Mouse (Mus musculus): ENCODE measurements at regions not wholly inside any gene's neighbourhood (a gene's known extent, or its start where the extent isn't known, plus 50 kb on each side); places are given as distances from the start of the nearest gene placed in this dataset.
"Not testable (repeated sequence)": the region's sequence is repeated elsewhere in the genome, so short reads cannot be mapped to it uniquely, and the experiment has no call there.

- ATAC-seq (ENCODE audit: low TSS enrichment): no peak; the same call in 1 of the 2 replicates
These were observed 66.4 kb downstream of the Xrcc2 start for GRCm38 (mm10) chr5:25639187-25639586.

- ATAC-seq (ENCODE audit: low TSS enrichment): no peak
These were observed 67.5 kb downstream of the Xrcc2 start for GRCm38 (mm10) chr5:25638097-25638496.

DNA sequence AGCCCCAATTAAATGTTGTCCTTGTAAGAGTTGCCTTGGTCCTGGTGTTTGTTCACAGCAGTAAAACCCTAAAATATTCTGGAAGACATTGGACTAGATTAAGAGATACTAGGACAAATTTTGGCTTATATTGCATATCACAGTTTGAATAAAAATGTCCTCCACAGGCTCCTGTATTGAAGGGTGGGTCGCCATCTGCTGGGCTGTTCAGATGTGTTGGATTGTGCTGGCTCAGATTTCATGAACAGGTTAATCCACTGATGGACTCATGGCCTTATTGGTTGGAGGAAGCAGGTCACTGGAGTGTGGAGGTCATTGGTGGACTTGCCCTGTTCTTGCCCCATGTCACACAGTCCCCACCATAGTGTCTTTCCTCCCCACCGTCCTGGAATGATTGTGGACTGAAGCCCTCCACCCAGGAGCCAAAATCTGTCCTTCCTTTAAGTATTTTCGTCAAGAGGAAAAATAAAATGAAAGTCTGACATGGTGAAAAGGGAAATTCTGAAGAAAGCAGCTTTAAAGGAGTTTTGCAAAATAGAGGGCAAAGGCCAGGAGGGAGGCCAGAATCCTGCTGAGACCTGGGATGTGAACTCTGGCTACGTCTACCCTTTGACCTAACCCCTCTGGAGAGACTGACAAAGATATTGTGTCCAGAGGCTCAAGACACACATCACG is 72.6 kb downstream of the Xrcc2 start:
- ATAC-seq (ENCODE audit: low TSS enrichment): no peak

DNA sequence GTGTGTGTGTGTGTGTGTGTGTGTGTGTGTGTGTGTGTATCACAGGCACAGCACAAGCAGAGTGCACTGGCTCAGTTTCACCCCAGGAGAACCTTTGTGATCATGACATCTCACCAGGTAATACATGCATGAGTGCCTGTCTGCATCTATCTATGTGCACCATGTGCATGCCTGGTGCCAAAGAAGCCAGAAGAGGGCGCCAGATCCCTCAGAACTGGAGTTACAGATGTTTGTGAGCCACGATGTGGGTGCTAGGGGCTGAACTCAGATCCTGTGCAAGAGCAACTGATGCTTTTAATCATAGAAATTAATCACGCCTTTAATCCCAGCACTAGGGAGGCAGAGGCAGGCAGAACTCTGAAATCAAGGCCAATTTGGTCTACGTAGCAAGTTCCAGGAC is 75.9 kb downstream of the Xrcc2 start:
- ATAC-seq (ENCODE audit: low TSS enrichment): no peak

- ATAC-seq (ENCODE audit: low TSS enrichment): no peak
These were observed 77.1 kb downstream of the Xrcc2 start for GRCm38 (mm10) chr5:25628504-25628903.

- ATAC-seq (ENCODE audit: low TSS enrichment): no peak
These were observed 78.5 kb downstream of the Xrcc2 start for GRCm38 (mm10) chr5:25627086-25627485.

DNA sequence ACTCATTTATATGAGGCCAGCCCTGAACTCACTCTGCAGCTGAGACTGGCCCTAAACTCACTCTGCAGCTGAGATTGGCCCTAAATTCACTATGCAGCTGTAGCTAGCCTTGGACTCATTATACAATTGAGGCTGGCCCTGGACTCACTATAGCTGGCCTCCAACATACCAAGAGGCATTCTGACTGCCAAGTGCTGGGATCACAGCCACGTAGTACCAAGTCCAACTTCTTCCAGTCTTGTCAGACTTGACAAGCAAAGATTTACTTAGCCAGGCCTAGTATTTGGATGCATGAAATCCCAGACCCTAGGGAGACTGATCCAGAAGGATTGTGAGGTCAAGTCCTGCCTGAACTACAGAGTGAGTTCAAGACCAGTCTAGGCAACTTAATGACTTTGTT is 81.6 kb downstream of the Xrcc2 start:
- no peak for ATAC-seq (ENCODE audit: low TSS enrichment)

- ATAC-seq (ENCODE audit: low TSS enrichment): no peak
These were observed 85.8 kb downstream of the Xrcc2 start for GRCm38 (mm10) chr5:25619872-25620271.

DNA sequence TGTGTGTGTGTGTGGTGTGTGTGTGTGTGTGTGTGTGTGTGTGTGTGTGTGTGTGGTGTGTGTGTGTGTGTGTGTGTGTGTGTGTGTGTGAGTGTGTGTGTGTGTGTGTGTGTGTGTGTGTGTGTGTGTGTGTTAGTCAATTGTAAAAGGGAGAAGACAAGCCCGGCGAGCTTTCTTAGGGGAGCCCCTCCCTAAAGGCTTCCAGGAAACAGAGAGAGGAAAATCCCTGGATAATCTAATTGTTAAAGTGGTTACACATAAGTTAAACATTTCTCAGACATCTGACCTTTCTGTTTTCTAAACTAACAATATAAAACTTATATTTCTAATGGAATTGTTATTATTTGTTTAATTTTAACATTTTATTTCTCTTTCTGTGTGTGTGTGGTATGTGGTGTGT is 86.3 kb downstream of the Xrcc2 start:
- not testable (repeated sequence) for ATAC-seq (ENCODE audit: low TSS enrichment)

- no peak for ATAC-seq (ENCODE audit: low TSS enrichment)
These were observed 91.0 kb downstream of the Xrcc2 start for GRCm38 (mm10) chr5:25614659-25615061.

GRCm38 (mm10) chr5:25613844-25614658 is 91.6 kb downstream of the Xrcc2 start:
- ATAC-seq (ENCODE audit: low TSS enrichment): peak; percentile 64

- ATAC-seq (ENCODE audit: low TSS enrichment): 0 out of 2 replicates have a peak, but pooled peaks have one; percentile 41
These were observed 93.5 kb downstream of the Xrcc2 start for GRCm38 (mm10) chr5:25612036-25612705.

GRCm38 (mm10) chr5:25609911-25610310 is 94.0 kb downstream of the Cct8l1 start:
- ATAC-seq (ENCODE audit: low TSS enrichment): peak; percentile 95

- ATAC-seq (ENCODE audit: low TSS enrichment): no peak
These were observed 86.3 kb downstream of the Cct8l1 start for GRCm38 (mm10) chr5:25602123-25602522.

DNA sequence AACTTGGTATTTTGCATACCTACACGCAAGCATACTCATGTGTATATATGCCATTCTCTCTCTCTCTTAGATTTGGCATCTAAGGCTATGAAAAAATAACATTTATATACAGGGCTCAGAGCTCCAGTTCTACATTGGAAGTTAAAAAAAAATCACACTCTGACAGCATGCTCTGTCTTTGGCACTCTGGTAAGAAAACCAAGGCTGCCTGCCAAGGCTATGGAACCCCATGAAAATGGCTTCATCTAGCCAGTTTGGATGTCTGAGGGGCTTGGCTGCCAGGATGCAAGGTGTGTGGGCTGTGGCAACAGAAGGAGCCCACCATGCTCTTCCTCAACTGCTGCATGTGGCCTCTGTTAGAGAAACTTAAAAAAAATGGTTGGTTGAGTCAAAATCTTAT is 83.5 kb downstream of the Cct8l1 start:
- peak; percentile 64 for ATAC-seq (ENCODE audit: low TSS enrichment)

- no peak for ATAC-seq (ENCODE audit: low TSS enrichment)
These were observed 81.9 kb downstream of the Cct8l1 start for GRCm38 (mm10) chr5:25597786-25598185.

DNA sequence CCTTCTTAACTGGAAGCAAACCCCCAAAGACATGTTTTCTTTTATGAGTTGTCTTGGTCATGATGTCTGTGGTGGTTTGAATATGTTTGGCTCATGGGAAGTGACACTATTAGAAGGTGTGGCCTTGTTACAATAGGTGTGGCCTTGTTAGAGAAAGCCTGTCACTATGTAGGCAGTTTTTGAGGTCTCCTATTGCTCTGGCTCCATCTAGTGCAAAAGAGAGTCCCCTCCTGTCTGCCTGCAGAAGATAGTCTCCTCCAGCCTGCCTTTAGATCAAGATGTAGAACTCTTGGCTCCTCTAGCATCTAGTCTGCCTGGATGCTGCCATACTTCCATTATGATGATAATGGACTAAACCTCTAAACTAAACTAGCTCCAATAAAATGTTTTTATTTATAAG is 75.8 kb downstream of the Cct8l1 start:
- ATAC-seq (ENCODE audit: low TSS enrichment): no peak

All from frontal cortex, adult (tissue).